Mouse (Mus musculus) cerebellum, adult 2 months (tissue): ENCODE data around the gene Serpinb9b.

Experiments
- CTCF ChIP-seq: fragments of 200-500 bp; IDR thresholded peaks from 2 replicates; pipeline ENCODE4 v1.5.1; 2011; ENCODE audit warnings: low read depth, mild to moderate bottlenecking, control low read depth, low read length, moderate library complexity, borderline replicate concordance; ENCODE audit not compliant: insufficient read depth
- POLR2A ChIP-seq: fragments of 200-500 bp; IDR thresholded peaks from 2 replicates; pipeline ENCODE4 v1.6.1; 2011; ENCODE audit warnings: low read length, control low read depth, borderline replicate concordance; ENCODE audit not compliant: insufficient read depth

- no peak for TF ChIP-seq POLR2A
- TF ChIP-seq CTCF, result no peak
Measured at GRCm38 (mm10) chr13:32986256-32986655, 41.0 kb upstream of the Serpinb9b start.
